Mouse (Mus musculus): ENCODE results near the gene Bhlha9.

The Bhlha9 gene

DNA sequence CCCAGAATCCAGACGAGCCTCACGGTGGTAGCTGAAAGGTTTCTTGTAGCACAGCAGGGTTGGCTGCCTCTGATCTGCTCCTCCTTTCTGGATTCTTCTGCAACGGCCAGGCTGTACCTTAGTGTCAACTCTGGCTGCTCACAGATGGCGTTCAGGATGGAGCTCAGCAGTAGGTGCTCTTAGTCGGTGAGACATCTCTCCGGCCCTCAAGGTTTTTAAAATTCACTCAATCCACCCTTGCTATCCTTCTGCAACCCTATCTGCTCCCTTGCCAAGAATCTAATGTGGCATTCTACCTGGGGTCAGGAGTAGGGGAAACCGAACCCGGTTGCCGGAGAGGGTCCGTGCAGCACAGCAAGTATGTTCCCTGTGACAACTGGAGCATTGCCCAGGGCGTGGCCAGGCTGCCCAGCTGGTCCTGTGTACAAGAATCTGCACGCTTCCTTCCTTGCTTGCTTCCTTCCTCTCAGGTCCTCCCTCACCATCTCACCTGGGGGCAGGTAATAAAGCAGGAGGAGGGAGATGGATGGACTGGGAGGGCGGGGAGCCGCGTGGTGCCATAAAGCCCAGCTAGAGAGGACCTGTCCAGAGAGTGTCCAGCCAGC, at the start of gene Bhlha9:
TSS of gene Bhlha9 (plus strand) at position 600 of the 605 bp plus-strand sequence.
- no peak for DNase-seq

DNA sequence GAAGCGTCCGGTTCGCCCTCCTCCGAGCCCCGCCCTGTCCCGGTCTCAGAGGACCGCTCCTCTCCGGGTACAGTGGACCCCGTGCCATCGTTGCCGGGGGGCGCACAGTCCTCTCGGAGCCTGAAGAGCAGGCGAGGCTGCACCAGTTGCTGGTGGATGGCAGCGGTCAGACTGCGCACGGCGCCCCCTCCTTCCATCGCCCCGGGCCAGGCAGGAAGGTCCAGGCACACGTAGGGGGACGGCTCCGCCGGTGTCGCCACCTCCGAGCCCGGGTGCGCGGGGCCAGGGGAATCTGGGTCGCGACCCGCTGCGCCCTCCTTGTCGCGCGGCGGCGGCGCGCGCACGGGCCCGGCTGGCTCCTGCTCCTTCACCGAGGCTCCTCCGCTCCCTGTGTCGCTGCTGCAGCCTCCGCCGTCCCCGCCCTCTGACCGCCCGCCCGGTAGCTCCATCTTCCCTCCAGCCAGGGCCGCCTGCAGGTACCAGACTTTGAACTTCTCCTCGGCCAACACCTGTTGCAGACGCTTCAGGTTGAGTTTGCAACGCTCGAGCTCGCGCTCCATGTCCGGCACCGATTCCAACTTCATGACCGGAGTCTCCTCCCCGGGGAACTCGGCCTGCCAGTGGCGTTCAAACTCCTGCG, 49.6 kb upstream of the Bhlha9 start:
- no peak for DNase-seq

DNA sequence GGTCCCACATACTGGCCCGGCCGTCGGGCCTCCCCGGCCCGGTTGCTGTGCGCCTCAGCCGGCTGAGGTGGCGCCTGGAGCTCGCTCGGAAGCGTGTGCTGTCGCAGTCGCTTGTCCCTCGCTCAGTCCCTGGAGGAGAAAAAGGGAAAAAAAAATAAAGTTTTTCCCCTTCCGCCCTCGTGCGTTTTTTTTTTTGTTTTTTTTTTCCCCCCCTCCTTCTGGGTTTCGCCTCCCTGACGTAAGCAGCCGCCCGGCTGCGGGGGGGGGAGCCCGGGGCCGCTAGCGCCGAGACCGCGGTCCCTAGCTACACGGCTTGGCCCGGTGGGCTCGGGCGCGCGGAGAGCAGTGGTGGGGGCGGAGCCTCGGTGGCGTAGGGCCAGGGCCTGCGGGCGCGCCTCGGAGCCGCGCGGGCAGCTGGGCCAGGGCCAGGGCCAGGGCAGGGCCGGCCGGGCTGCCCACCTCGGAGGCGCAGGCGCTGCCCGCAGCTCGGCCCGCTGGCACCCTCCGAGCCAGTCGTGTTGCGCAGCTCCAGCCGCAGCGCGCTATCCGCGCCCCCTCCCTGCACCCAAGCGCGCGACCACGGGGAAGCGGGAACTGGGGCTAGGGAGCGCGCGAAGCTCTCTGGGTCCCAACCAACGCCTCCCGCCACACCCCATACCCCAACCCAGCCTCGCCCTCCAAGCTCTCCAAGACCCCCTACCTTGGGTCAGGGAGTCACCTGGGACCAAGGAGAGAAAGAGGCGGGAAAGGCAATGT, 48.9 kb upstream of the Bhlha9 start:
- DNase-seq, result peak; percentile 45

DNA sequence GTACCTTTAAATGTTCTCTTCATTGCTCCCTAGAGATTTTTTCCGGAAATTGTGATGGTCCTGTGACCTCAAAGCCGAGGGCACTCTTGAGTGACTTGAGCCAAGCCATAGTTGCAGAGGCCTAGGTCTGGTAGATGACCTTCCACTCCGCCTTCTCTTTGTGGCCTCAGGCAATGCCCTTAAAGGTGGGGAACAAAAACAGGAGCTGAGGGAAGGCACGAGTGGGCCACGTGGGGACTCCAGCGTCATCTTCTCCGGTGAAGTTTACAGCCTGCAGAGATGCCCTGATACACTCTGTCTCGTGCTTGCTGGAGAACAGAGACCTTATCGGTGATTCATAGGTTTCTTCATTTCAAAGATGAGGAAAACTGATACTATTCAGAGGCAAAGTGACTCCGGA, 48.2 kb upstream of the Bhlha9 start:
- no peak for DNase-seq

DNA sequence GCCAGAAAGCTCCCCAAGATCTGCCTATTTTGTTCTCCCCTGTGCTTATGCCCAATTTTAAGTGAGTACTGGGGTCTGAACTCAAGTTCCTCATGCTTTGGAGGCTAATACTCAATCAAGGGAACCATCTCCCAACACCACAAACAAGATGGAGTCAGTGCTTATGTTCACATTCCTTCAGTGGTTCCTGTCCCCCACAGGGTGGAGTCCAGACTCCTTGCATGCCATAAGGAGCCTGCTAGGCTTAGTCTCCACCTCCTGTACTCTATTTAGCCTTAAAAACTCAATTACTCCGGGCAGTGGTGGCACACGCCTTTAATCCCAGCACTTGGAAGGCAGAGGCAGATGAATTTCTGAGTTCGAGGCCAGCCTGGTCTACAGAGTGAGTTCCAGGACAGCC, 47.4 kb upstream of the Bhlha9 start:
- DNase-seq, result no peak

DNA sequence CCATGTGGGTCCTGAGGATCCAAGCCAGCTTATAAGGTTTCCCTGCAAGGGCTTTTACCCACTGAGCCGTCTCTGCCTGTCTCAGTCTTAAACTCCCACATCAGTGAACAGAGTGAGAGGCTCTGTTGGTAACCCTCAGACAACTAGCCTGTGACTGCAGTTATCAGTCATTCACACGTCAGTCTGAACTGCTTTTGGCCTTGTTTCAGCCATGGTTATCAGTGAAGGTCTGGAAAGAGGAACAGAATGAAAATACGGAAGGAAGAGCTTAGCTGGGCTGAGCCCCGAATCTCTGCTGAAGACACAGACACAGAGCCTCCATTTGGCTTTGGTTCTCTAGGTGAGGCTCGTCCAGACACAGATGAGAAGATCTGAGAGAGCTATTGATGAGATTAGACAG, 43.7 kb upstream of the Bhlha9 start:
- no peak for DNase-seq

DNA sequence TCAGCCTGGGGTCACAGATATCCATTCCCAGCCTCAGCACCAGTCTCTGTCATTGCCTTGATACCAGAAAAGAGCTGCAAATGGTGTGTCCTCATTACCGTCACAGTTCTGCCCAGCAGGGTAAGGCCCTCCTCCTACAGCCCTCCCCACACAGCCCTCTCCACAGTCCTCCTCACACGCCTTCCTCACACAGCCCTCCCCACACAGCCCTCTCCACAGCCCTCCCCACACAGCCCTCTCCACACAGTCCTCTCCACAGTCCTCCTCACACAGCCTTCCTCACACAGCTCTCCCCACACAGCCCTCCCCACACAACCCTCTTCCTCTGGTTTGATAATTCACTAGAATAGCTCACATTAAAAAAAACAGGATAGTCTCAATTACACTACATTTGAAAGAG, 42.2 kb upstream of the Bhlha9 start:
- DNase-seq, result no peak

DNA sequence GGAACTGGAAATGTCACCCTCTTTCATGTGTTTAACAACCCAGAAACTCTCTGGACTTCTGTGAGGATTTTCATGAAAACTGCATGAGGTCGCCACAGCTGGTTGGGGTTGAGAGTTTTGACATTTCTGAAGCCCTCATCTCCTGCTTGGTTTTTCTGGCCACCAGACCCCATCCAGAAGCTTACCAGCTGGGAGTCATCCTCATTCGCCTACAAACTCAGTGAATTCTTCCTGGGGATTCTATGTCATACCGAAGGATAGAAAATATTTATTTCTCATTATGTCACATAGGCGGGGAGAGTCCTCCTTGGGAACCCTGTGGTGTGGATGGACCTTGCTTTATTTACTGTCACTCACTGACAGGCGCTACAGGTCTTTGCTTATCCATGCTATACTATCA, 41.8 kb upstream of the Bhlha9 start:
- no peak for DNase-seq

DNA sequence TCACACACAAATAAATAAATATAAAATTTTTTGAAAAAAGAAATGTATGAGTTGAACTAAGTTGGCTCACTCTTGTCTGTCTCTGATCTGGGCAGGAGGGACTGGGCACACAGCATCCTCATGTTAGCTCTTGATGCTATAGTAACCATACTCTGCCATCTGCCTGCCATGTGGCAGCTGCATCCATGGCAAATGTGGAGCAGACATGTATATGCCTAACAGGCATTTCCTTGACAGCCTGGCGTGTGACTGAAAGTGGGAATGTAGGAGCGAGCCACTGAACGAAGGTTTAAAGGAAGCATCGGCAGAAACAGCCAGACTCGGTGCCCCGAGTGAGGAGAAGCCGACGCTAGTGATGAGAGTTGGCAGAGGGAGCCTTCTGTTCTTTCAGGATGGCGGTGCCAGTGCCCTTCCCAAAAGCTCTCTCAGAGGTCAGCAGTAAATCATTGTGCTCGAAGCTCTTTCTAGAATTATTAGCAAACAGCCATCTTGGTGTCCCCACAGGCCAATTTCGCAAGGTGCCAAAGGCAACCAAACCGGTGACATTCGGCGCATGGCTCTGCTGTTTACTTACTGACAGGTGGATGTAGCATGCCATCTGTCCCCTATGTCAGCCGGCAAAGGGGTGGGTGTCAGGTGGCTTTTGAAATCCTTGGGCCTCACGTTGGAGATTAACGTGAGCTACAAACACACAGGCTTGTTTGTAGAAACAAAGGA, 32.8 kb upstream of the Bhlha9 start:
- DNase-seq, result no peak

DNA sequence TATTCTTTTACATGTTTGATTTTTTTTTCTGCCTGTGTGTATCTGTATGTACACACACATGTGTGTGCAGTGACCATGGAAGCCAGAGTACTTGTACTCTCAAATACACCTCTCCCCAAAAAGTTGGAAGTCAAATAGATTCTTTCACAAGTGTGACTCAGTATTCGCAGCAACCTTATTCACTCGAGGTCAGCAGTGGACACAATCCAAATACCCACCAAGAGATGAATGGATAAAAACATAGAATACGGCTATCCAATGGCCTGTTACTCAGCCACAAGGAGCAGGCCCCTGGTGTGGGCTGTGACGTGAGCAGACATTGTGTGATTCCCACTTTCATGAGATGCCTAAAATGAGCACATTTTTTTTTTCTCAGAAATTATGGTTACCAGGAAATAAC, 32.0 kb upstream of the Bhlha9 start:
- no peak for DNase-seq

DNA sequence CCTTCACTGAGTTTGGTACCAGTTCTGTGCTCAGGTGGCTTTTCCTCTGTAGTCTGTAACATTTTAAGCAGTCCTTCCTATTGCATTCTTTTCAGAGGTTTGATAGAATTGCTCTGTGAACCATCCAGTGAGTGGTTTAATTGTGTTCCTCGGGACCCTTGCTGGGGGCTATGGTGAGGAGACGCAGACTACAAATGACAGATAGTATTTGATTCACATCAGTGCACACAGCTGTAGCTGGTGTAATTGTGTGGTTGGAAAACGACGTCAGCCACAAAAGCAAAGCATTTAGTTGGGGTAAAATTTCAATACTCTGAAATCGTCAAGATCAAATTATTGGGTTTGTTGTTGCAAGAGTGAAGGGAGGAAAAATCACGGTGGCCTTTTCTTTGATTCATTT, 28.0 kb upstream of the Bhlha9 start:
- DNase-seq, result no peak

DNA sequence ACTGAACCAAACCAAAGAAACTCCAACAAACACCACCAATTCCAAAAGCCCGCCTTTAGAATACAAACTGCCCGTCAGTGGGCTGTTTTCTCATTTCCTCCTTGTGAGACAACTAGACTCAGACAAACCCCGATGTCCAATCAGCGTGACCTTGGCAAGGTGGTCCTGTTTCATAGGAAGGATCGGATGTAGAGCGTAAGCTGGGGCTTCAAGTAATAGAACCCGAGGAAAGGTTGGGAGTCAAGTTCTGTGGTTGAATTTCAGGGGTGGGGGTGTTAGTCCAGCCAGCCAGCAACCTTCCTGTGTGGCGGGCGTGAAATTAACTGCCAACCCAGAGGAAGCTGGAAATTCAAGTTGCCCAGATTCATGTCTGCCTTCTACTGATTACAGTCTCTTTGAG, 27.2 kb upstream of the Bhlha9 start:
- DNase-seq, result no peak

DNA sequence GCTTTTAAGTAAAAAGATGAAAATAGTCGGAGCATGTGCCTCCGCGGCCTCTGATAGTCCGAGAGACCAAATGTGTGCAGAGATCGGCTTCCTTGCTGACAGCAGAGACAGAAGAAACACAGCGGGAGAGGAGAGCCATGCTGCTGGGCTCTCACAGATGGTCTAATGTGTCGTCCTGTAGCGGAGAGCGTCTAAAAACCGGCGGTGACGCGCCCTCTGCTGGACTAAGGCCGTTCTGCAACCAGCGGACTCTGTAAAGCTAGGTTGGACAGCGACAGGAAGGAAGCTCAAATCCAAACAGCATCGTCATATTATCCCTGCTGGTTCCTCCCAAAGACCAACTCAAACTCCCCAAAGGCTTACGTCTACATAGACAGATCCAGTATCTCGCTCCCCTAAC, 26.3 kb upstream of the Bhlha9 start:
- DNase-seq, result peak; percentile 89

DNA sequence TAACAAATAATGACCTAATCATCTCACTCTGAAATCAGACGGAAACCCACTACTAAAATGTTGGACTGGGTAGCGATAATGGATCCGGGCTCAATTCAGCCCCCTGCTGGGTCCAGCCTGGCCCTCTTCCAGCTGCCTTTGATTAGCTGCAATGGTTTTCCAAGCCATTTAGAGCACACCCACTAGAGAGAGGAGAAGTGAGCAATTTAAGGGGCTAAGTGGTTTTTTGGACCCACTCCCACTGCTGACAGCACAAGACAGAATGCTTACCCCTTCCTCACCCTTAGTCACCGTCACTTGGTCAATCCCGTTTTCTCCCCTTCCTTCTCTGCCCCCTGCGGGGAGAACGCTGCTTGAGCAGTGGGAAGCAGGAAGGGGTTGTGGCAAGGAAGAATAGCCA, 25.2 kb upstream of the Bhlha9 start:
- DNase-seq, result no peak

DNA sequence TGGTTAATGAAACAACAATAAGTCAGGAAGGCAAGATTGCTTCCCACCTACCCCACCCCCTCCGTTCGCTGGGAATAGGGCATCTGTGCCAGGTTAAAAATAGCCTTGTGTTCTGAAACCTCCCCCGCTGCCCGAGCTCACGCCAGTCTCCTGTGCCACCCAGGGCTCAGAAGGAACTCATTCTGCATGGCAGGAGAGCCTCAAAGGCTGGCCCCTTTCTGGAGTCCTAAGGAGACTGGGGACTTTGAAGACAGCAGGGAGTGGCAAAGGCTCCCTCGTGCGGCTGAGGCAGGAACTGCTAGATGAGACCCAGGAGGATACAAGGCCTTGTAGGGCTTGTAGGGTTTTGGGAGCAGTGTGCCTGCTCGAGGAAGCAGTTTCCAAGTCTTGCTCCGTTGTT, 24.8 kb upstream of the Bhlha9 start:
- peak; percentile 75 for DNase-seq

DNA sequence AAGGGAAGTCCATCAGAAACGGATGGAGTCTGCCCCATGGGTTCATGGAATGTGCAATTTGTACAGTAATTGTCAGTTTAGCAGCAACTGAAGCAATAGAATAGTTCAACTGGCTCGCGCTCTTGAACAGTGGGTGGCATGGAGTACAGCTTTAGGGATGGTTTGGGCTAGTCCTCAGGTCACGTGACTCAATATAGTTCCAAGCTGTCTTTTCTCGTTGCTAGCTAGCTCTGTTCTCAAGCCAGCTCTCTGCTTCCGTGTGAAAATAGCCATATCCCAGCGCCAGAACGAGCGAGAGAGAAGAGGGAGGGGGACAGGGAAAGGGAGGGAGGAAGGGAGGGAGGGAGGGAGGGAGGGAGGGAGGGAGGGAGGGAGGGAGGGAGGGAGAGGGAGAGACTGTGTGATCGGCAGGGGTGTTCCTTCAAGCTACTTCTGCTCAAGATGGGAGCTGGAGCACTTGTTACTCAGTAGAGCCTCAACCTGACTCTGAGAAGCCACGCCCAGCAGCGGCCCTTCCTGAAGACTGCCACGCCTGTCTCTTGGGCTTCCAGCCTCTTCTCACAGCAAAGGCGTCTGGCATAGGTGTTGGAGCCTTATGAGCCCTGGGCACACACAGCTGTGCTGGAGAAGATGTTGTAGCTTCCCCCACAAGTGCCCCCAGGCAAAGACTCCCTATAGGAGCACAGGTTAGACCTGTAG, 21.3 kb upstream of the Bhlha9 start:
- peak; percentile 13 for DNase-seq

DNA sequence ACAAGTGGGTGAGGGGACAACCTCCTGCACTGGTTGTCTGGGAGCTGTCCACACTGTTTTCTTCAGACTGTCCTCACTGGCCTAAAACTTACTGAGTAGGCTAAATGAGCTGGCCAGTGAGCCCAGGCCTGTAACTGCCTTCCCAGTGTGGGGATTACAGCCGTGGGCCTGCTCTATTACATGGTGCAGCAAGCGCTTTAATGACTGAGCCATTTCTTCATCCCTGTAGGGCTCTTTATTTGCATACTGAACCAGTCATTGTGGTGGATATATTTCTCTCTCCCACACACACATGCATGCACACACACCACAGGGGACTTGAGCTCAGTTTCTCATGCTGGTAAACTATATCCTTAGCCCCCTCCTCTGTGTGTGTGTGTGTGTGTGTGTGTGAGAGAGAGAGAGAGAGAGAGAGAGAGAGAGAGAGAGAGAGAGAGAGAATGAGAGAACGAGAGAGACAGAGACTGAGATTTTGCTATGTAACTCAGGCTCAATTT, 19.4 kb upstream of the Bhlha9 start:
- no peak for DNase-seq

DNA sequence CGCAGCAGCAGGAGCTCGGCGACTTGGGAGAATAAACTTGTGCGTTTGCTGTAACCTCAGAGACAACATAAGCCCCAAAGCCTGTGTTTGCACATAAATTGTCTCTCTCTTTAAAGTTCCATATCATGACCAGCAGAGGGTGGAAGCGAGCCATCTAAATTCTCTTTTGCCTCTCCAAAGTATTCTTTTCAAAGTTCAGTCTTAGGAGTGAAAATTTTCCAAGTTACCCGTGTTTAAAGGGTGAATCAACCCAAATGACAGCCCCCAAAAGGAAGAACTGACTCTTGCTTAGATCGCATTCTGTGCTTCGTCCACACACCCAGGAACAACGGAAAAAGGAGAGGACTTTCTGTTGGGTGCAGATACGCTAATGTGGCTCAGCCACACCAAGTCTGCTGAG, 17.2 kb upstream of the Bhlha9 start:
- no peak for DNase-seq

DNA sequence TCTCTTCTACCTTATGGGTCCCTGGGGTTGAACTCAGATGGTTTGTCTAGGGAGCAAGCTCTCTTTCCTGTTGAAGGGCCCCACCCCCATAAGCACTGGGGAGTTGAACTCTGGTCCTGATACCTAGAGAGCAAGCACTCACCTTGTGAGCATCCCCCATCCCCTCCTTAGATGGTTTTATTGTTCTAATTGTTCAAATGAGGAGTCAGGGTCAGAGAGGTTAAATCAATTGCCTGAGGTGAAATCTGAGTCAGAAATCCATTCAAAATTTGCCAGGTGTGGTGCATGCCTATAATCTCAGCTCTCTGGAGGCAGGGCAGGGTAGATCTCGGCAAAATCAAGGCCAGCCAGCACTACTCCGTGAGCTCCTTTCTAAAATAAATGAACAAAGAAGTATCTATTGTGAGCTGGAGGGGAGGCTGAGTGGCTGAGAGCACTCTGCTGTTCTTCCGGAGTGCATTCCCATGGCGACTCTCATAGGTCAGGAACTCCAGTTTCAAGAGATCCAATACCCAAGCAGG, 14.8 kb upstream of the Bhlha9 start:
- DNase-seq, result no peak

DNA sequence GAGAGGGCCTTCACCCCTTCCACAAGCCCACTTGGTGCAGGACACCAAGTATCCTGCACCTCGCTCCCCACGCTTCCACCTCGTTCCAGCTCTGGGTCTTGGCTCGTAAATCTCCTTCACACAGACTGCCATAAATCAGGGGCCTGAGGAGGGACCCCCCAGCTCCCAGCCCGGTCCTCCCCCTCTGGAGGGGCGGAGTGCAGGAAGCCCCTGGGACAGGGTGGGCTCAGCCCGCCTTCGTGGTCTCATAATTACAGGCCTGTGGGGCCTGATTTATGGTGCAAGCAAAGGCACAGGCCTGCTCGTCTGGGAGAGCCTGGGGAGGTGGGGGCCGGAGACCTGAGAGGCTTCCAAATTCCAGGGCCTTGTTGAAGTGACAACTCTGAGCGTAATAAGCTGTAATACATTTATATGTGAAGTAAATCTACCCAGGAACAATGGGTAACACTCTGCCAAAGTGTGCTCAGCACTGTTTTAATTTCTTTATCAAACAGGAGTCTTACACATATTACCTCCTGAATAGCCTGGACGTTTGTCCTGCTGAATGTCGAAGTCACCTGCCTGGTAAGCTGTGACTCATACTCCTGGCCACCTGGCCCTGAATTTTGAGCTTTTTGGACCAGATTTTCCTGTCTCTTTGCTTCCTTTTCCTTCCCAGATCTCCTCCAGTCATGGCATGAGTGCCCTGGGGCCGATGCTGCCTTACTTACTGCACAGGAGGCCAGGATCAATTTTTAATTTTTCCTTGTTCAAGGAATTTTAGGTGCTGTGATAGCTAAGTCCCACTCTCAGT, 12.9 kb upstream of the Bhlha9 start:
- DNase-seq, result no peak

DNA sequence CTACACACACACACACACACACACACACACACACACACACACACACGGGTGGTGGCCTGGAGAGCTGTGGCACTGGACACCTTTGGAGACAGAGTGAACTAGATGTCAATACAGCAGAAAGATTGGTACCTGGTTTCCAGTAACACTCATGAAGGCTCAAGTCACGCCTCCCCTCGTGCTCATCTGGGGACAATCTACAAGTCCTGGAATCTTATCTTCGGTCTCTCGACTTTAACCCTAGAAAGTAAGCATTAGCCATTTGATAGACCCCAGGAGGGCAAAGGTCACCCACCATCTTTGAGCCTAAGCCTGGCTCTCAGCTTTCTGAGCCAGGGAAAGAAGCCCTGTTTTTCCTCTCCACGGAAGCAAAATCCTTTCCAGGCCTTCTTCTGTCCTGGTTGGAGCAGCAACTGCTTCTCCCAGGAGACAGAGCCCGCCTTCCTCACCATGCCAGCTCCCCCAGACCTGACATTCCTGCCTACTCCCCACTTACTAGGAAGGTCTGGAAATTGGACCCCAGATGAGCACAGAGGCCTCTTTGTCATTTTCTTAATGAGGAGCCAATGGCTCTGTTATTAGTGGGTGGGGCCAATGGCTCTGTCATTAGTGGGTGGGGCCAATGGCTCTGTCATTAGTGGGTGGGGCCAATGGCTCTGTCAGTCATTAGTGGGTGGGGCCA, 10.3 kb upstream of the Bhlha9 start:
- DNase-seq, result no peak
